Mouse (Mus musculus) hindbrain, embryonic 15.5 days (tissue): ENCODE results near the gene Sbno2. TPM values are rescaled to one million over a fixed set of nuclear protein-coding genes. Genes with fewer than 3 reads are reported as not detected.

Source experiments
- ATAC-seq: fragments of 200-750 bp; cut with Nextera tagmentation; 2 replicates; pipeline ENCODE4 v1.8.0; 2017; ENCODE audit warnings: low read depth, moderate number of reproducible peaks, moderate TSS enrichment; ENCODE audit not compliant: low FRiP score
- H3K27ac ChIP-seq: fragments of 300-500 bp; sonication (generic); replicated peaks from 2 replicates; pipeline ENCODE4 v1.5.1; 2015; ENCODE audit warnings: mild to moderate bottlenecking, inconsistent platforms
- H3K27me3 ChIP-seq: fragments of 300-500 bp; sonication (generic); 2 replicates; pipeline ENCODE4 v1.6.1; 2015; ENCODE audit warnings: control low read depth, inconsistent platforms
- H3K36me3 ChIP-seq: fragments of 300-500 bp; sonication (generic); 2 replicates; pipeline ENCODE4 v1.6.1; 2015; ENCODE audit warnings: control low read depth, inconsistent platforms
- H3K4me1 ChIP-seq: fragments of 300-500 bp; sonication (generic); replicated peaks from 2 replicates; pipeline ENCODE4 v1.6.1; 2015; ENCODE audit warnings: control low read depth, inconsistent platforms
- H3K4me2 ChIP-seq: fragments of 300-500 bp; sonication (generic); 2 replicates; pipeline ENCODE4 v1.6.1; 2015; ENCODE audit warnings: moderate library complexity, mild to moderate bottlenecking, inconsistent platforms
- H3K4me3 ChIP-seq: fragments of 300-500 bp; sonication (generic); 2 replicates; pipeline ENCODE4 v1.5.1; 2015; ENCODE audit warnings: mild to moderate bottlenecking, inconsistent platforms
- H3K9ac ChIP-seq: fragments of 300-500 bp; sonication (generic); 2 replicates; pipeline ENCODE4 v1.6.1; 2015; ENCODE audit warnings: inconsistent platforms
- H3K9me3 ChIP-seq: fragments of 300-500 bp; sonication (generic); 2 replicates; pipeline ENCODE4 v1.6.1; 2016; ENCODE audit warnings: control low read depth, inconsistent platforms
- WGBS: fragments of 180-500 bp; shearing (Covaris S2); methylation state at CpG from one replicate; pipeline ENCODE4 v1.1.7; 2015; 5-methylcytosine and 5-hydroxymethylcytosine counted together
- polyA plus RNA-seq: library from polyadenylated mRNA; unstranded; fragments of >200 nt; fragmentation: Nextera tagmentation; extraction: Ambion mirVana; gene quantifications from 2 replicates; pipeline ENCODE4 v1.2.1, GENCODE M21; 2015

Sbno2 gene
- polyA plus RNA-seq, 1 experiment from 2014 or later = 12.6 TPM

- Histone ChIP-seq H3K9ac (no peak overlapping the region), H3K36me3 (peaks cover 67% of the 10 kb centered on the region), H3K27ac (peak overlapping the region; percentile 52), H3K9me3 (no peaks in the 10 kb centered on the region), H3K4me1 (peaks cover 32% of the 10 kb centered on the region), H3K27me3 (no peaks in the 10 kb centered on the region), H3K4me2 (peak overlapping the region; percentile 40), H3K4me3 (no peak overlapping the region)
- ATAC-seq = peak; percentile 8; the same call in 1 of the 2 replicates
- WGBS = 31% methylated on average over 27 of the region's 27 CpGs
These were observed 26.6 kb upstream of the Sbno2 start for GRCm38 (mm10) chr10:80131952-80132350.

GRCm38 (mm10) chr10:80131316-80131951 lies 26.1 kb upstream of the Sbno2 start:
- Histone ChIP-seq H3K9me3 (no peaks in the 10 kb centered on the region), H3K27me3 (no peaks in the 10 kb centered on the region), H3K27ac (peak overlapping the region; percentile 52), H3K4me2 (peak overlapping the region; percentile 40), H3K4me3 (no peak overlapping the region), H3K9ac (no peak overlapping the region), H3K36me3 (peaks cover 67% of the 10 kb centered on the region), H3K4me1 (peaks cover 27% of the 10 kb centered on the region)
- peak; percentile 65 for ATAC-seq
- 13% methylated on average over 55 of the region's 55 CpGs for WGBS

GRCm38 (mm10) chr10:80130403-80131031 lies 25.1 kb upstream of the Sbno2 start:
- Histone ChIP-seq H3K36me3 (peaks cover 67% of the 10 kb centered on the region), H3K27me3 (no peaks in the 10 kb centered on the region), H3K4me3 (no peak overlapping the region), H3K9me3 (no peaks in the 10 kb centered on the region), H3K4me1 (peaks cover 19% of the 10 kb centered on the region), H3K27ac (no peak overlapping the region), H3K9ac (no peak overlapping the region), H3K4me2 (no peak overlapping the region)
- 85% methylated on average over 18 of the region's 18 CpGs for WGBS
- no peak for ATAC-seq

GRCm38 (mm10) chr10:80129846-80130245 lies 24.5 kb upstream of the Sbno2 start:
- Histone ChIP-seq H3K4me2 (no peak overlapping the region), H3K4me1 (peaks cover 19% of the 10 kb centered on the region), H3K9me3 (no peaks in the 10 kb centered on the region), H3K9ac (no peak overlapping the region), H3K27ac (no peak overlapping the region), H3K36me3 (peaks cover 62% of the 10 kb centered on the region), H3K4me3 (no peak overlapping the region), H3K27me3 (no peaks in the 10 kb centered on the region)
- no peak for ATAC-seq
- 90% methylated on average over 9 of the region's 9 CpGs for WGBS

- H3K27me3 ChIP-seq = no peaks in the 10 kb centered on the region
- no peaks in the 10 kb centered on the region for H3K9me3 ChIP-seq
- peaks cover 15% of the 10 kb centered on the region for H3K4me1 ChIP-seq
- 90% methylated on average over 8 of the region's 8 CpGs for WGBS
- peaks cover 49% of the 10 kb centered on the region for H3K36me3 ChIP-seq
- H3K9ac ChIP-seq = no peak overlapping the region
- no peak overlapping the region for H3K27ac ChIP-seq
- no peak overlapping the region for H3K4me2 ChIP-seq
- ATAC-seq = no peak
- no peak overlapping the region for H3K4me3 ChIP-seq
These were observed 22.5 kb upstream of the Sbno2 start for GRCm38 (mm10) chr10:80127920-80128319.

GRCm38 (mm10) chr10:80123932-80124562 lies 18.7 kb upstream of the Sbno2 start:
- Histone ChIP-seq H3K4me2 (no peak overlapping the region), H3K4me3 (no peak overlapping the region), H3K27ac (no peak overlapping the region), H3K27me3 (no peaks in the 10 kb centered on the region), H3K9ac (no peak overlapping the region), H3K4me1 (peaks cover 16% of the 10 kb centered on the region), H3K9me3 (no peaks in the 10 kb centered on the region), H3K36me3 (peaks cover 26% of the 10 kb centered on the region)
- WGBS = 92% methylated on average over 9 of the region's 9 CpGs
- ATAC-seq = no peak

- H3K36me3 ChIP-seq = peaks cover 9% of the 10 kb centered on the region; the same call in 1 of the 2 replicates
- H3K4me3 ChIP-seq = no peak overlapping the region
- no peak for ATAC-seq
- H3K9me3 ChIP-seq = no peaks in the 10 kb centered on the region
- no peak overlapping the region for H3K27ac ChIP-seq
- peaks cover 40% of the 10 kb centered on the region for H3K4me1 ChIP-seq
- no peaks in the 10 kb centered on the region for H3K27me3 ChIP-seq
- H3K9ac ChIP-seq = no peak overlapping the region
- 94% methylated on average over 2 of the region's 2 CpGs for WGBS
- no peak overlapping the region for H3K4me2 ChIP-seq
These were observed 16.3 kb upstream of the Sbno2 start for GRCm38 (mm10) chr10:80121639-80122038.

- ATAC-seq = no peak
- Histone ChIP-seq H3K36me3 (peaks cover 3% of the 10 kb centered on the region; the same call in 1 of the 2 replicates), H3K9ac (no peak overlapping the region), H3K9me3 (no peaks in the 10 kb centered on the region), H3K27ac (no peak overlapping the region), H3K4me3 (no peak overlapping the region), H3K27me3 (no peaks in the 10 kb centered on the region), H3K4me1 (peaks cover 43% of the 10 kb centered on the region), H3K4me2 (no peak overlapping the region)
- 61% methylated on average over 2 of the region's 2 CpGs for WGBS
These were observed 14.8 kb upstream of the Sbno2 start for GRCm38 (mm10) chr10:80120146-80120545.

GRCm38 (mm10) chr10:80118552-80118951 lies 13.2 kb upstream of the Sbno2 start:
- ATAC-seq = no peak
- Histone ChIP-seq H3K36me3 (peaks cover 3% of the 10 kb centered on the region; the same call in 1 of the 2 replicates), H3K27ac (0 out of 2 replicates have a peak overlapping the region, but pooled peaks have one; percentile 20), H3K9ac (peak overlapping the region; percentile 88), H3K27me3 (no peaks in the 10 kb centered on the region), H3K9me3 (no peaks in the 10 kb centered on the region), H3K4me3 (peak overlapping the region; percentile 91; the same call in 1 of the 2 replicates), H3K4me1 (peaks cover 53% of the 10 kb centered on the region), H3K4me2 (peak overlapping the region; percentile 70)
- 47% methylated on average over 6 of the region's 6 CpGs for WGBS

GRCm38 (mm10) chr10:80117736-80118135 lies 12.4 kb upstream of the Sbno2 start:
- Histone ChIP-seq H3K4me3 (peak overlapping the region; percentile 91), H3K27ac (0 out of 2 replicates have a peak overlapping the region, but pooled peaks have one; percentile 20), H3K4me2 (peak overlapping the region; percentile 70), H3K4me1 (peaks cover 53% of the 10 kb centered on the region), H3K27me3 (no peaks in the 10 kb centered on the region), H3K9me3 (no peaks in the 10 kb centered on the region), H3K9ac (peak overlapping the region; percentile 88), H3K36me3 (peaks cover 3% of the 10 kb centered on the region; the same call in 1 of the 2 replicates)
- 54% methylated on average over 1 of the region's 1 CpGs for WGBS
- ATAC-seq = no peak

- peak overlapping the region; percentile 70 for H3K4me2 ChIP-seq
- peak overlapping the region; percentile 91 for H3K4me3 ChIP-seq
- H3K36me3 ChIP-seq = peaks cover 3% of the 10 kb centered on the region; the same call in 1 of the 2 replicates
- H3K9me3 ChIP-seq = no peaks in the 10 kb centered on the region
- ATAC-seq = no peak
- H3K27me3 ChIP-seq = no peaks in the 10 kb centered on the region
- peaks cover 53% of the 10 kb centered on the region for H3K4me1 ChIP-seq
- 5% methylated on average over 30 of the region's 30 CpGs for WGBS
- H3K9ac ChIP-seq = peak overlapping the region; percentile 88
- H3K27ac ChIP-seq = peak overlapping the region; percentile 5; the same call in 1 of the 2 replicates
These were observed 11.7 kb upstream of the Sbno2 start for GRCm38 (mm10) chr10:80116927-80117691.
